Mouse (Mus musculus) embryonic facial prominence, embryonic 15.5 days (tissue): ENCODE results near the gene Cnga4. TPM values are rescaled to one million over a fixed set of nuclear protein-coding genes. Genes with fewer than 3 reads are reported as not detected.
A peak's percentile ranks its signal among the peaks of the same experiment; 100 is the strongest.

Experiments used
- ATAC-seq: fragments of 200-750 bp; cut with Nextera tagmentation; 2 replicates; pipeline ENCODE4 v1.8.0; 2017; ENCODE audit warnings: low read depth, moderate TSS enrichment; ENCODE audit not compliant: insufficient number of reproducible peaks, low FRiP score, low TSS enrichment
- H3K27ac ChIP-seq: fragments of 300-500 bp; sonication (generic); replicated peaks from 2 replicates; pipeline ENCODE4 v1.5.1; 2015; ENCODE audit warnings: mild to moderate bottlenecking, inconsistent platforms
- H3K27me3 ChIP-seq: fragments of 300-500 bp; sonication (generic); 2 replicates; pipeline ENCODE4 v1.6.1; 2015; ENCODE audit warnings: inconsistent platforms
- H3K36me3 ChIP-seq: fragments of 300-500 bp; sonication (generic); 2 replicates; pipeline ENCODE4 v1.6.1; 2015; ENCODE audit warnings: mild to moderate bottlenecking, inconsistent platforms
- H3K4me1 ChIP-seq: fragments of 300-500 bp; sonication (generic); 2 replicates; pipeline ENCODE4 v1.6.1; 2015; ENCODE audit warnings: inconsistent platforms
- H3K4me2 ChIP-seq: fragments of 300-500 bp; sonication (generic); replicated peaks from 2 replicates; pipeline ENCODE4 v1.6.1; 2015; ENCODE audit warnings: mild to moderate bottlenecking, inconsistent platforms
- H3K4me3 ChIP-seq: fragments of 300-500 bp; sonication (generic); replicated peaks from 2 replicates; pipeline ENCODE4 v1.5.1; 2015; ENCODE audit warnings: mild to moderate bottlenecking, inconsistent platforms
- H3K9ac ChIP-seq: fragments of 300-500 bp; sonication (generic); 2 replicates; pipeline ENCODE4 v1.6.1; 2015; ENCODE audit warnings: inconsistent platforms
- H3K9me3 ChIP-seq: fragments of 300-500 bp; sonication (generic); replicated peaks from 2 replicates; pipeline ENCODE4 v1.6.1; 2016; ENCODE audit warnings: inconsistent platforms
- WGBS: fragments of 180-500 bp; shearing (Covaris S2); methylation state at CpG from one replicate; pipeline ENCODE4 v1.1.7; 2015; 5-methylcytosine and 5-hydroxymethylcytosine counted together
- polyA plus RNA-seq: library from polyadenylated mRNA; unstranded; fragments of >200 nt; fragmentation: Nextera tagmentation; extraction: Ambion mirVana; gene quantifications from 2 replicates; pipeline ENCODE4 v1.2.1, GENCODE M21; 2015

The Cnga4 gene
- polyA plus RNA-seq, 1 experiment from 2014 or later: 0.87 TPM

GRCm38 (mm10) chr7:105416529-105416928 lies 12.2 kb downstream of the Cnga4 start:
- H3K36me3 ChIP-seq: no peaks in the 10 kb centered on the region
- H3K4me2 ChIP-seq: no peak overlapping the region
- 95% methylated on average over 7 of the region's 7 CpGs for WGBS
- no peak for ATAC-seq
- no peaks in the 10 kb centered on the region for H3K4me1 ChIP-seq
- no peaks in the 10 kb centered on the region for H3K9me3 ChIP-seq
- no peak overlapping the region for H3K9ac ChIP-seq
- H3K27ac ChIP-seq: no peak overlapping the region
- no peak overlapping the region for H3K4me3 ChIP-seq
- no peaks in the 10 kb centered on the region for H3K27me3 ChIP-seq

- Histone ChIP-seq H3K4me3 (no peak overlapping the region), H3K9ac (no peak overlapping the region), H3K4me2 (no peak overlapping the region), H3K27ac (no peak overlapping the region), H3K9me3 (no peaks in the 10 kb centered on the region), H3K4me1 (no peaks in the 10 kb centered on the region), H3K27me3 (no peaks in the 10 kb centered on the region), H3K36me3 (no peaks in the 10 kb centered on the region)
- ATAC-seq: no peak
- WGBS: 76% methylated on average over 5 of the region's 5 CpGs
Measured at GRCm38 (mm10) chr7:105418106-105418505, 13.7 kb downstream of the Cnga4 start.

GRCm38 (mm10) chr7:105420903-105421302 lies 16.5 kb downstream of the Cnga4 start:
- H3K4me1 ChIP-seq: peaks cover 7% of the 10 kb centered on the region

GRCm38 (mm10) chr7:105424368-105424767 lies 20.0 kb downstream of the Cnga4 start:
- Histone ChIP-seq H3K4me2 (no peak overlapping the region), H3K27me3 (peaks cover 51% of the 10 kb centered on the region), H3K36me3 (no peaks in the 10 kb centered on the region), H3K4me1 (peaks cover 8% of the 10 kb centered on the region), H3K27ac (no peak overlapping the region), H3K4me3 (no peak overlapping the region), H3K9ac (no peak overlapping the region), H3K9me3 (no peaks in the 10 kb centered on the region)
- 27% methylated on average over 5 of the region's 5 CpGs for WGBS
- ATAC-seq: no peak

More at GRCm38 (mm10) chr7:105420903-105421302, 16.5 kb downstream of the Cnga4 start:
- H3K36me3 ChIP-seq: no peaks in the 10 kb centered on the region
- H3K27ac ChIP-seq: no peak overlapping the region
- H3K4me2 ChIP-seq: no peak overlapping the region
- no peak for ATAC-seq
- H3K27me3 ChIP-seq: peaks cover 25% of the 10 kb centered on the region
- no peak overlapping the region for H3K4me3 ChIP-seq
- H3K9me3 ChIP-seq: no peaks in the 10 kb centered on the region
- 44% methylated on average over 2 of the region's 2 CpGs for WGBS
- H3K9ac ChIP-seq: no peak overlapping the region

- Histone ChIP-seq H3K9me3 (no peaks in the 10 kb centered on the region), H3K4me1 (peaks cover 8% of the 10 kb centered on the region), H3K27me3 (peaks cover 51% of the 10 kb centered on the region), H3K4me2 (peak within 1 kb of the TSS; percentile 65), H3K36me3 (no peaks in the 10 kb centered on the region), H3K27ac (no peak within 1 kb of the TSS), H3K4me3 (peak within 1 kb of the TSS; percentile 38), H3K9ac (no peak within 1 kb of the TSS)
- ATAC-seq: peak; percentile 57; the same call in 1 of the 2 replicates
- WGBS: under 1% methylated on average over 31 of the region's 31 CpGs
Measured at GRCm38 (mm10) chr7:105425424-105426043, 21.2 kb downstream of the Cnga4 start, which contains the start of gene Cckbr. Cckbr (plus strand) TSS chr7:105425731.

GRCm38 (mm10) chr7:105426051-105426450 lies 21.7 kb downstream of the Cnga4 start:
- ATAC-seq: no peak
- WGBS: 3% methylated on average over 11 of the region's 11 CpGs
- Histone ChIP-seq H3K9ac (no peak overlapping the region), H3K27me3 (peaks cover 51% of the 10 kb centered on the region), H3K9me3 (no peaks in the 10 kb centered on the region), H3K4me2 (peak overlapping the region; percentile 65), H3K4me1 (peaks cover 8% of the 10 kb centered on the region), H3K36me3 (no peaks in the 10 kb centered on the region), H3K27ac (no peak overlapping the region), H3K4me3 (peak overlapping the region; percentile 38)

GRCm38 (mm10) chr7:105432058-105432457 lies 27.7 kb downstream of the Cnga4 start:
- no peaks in the 10 kb centered on the region for H3K4me1 ChIP-seq
- WGBS: 65% methylated on average over 1 of the region's 1 CpGs
- no peak overlapping the region for H3K27ac ChIP-seq
- no peak for ATAC-seq
- no peak overlapping the region for H3K9ac ChIP-seq
- no peak overlapping the region for H3K4me3 ChIP-seq
- H3K27me3 ChIP-seq: peaks cover 15% of the 10 kb centered on the region
- H3K9me3 ChIP-seq: no peaks in the 10 kb centered on the region
- H3K36me3 ChIP-seq: no peaks in the 10 kb centered on the region
- no peak overlapping the region for H3K4me2 ChIP-seq

- H3K27me3 ChIP-seq: 0 out of 2 replicates have a peak, but pooled peaks cover 3% of the 10 kb centered on the region
- no peaks in the 10 kb centered on the region for H3K36me3 ChIP-seq
- H3K27ac ChIP-seq: no peak overlapping the region
- no peak overlapping the region for H3K4me2 ChIP-seq
- WGBS: 82% methylated on average over 17 of the region's 17 CpGs
- H3K9me3 ChIP-seq: no peaks in the 10 kb centered on the region
- no peak overlapping the region for H3K4me3 ChIP-seq
- H3K9ac ChIP-seq: no peak overlapping the region
- H3K4me1 ChIP-seq: peaks cover 8% of the 10 kb centered on the region; the same call in 1 of the 2 replicates
- no peak for ATAC-seq
Measured at GRCm38 (mm10) chr7:105433859-105434258, 29.5 kb downstream of the Cnga4 start.

- Histone ChIP-seq H3K4me3 (no peak overlapping the region), H3K36me3 (no peaks in the 10 kb centered on the region), H3K27ac (no peak overlapping the region), H3K4me1 (peaks cover 8% of the 10 kb centered on the region; the same call in 1 of the 2 replicates), H3K4me2 (no peak overlapping the region), H3K27me3 (no peaks in the 10 kb centered on the region), H3K9ac (no peak overlapping the region), H3K9me3 (no peaks in the 10 kb centered on the region)
- 86% methylated on average over 22 of the region's 22 CpGs for WGBS
- ATAC-seq: no peak
Measured at GRCm38 (mm10) chr7:105434798-105435197, 30.4 kb downstream of the Cnga4 start.

GRCm38 (mm10) chr7:105437979-105438772 lies 33.8 kb downstream of the Cnga4 start:
- Histone ChIP-seq H3K4me3 (no peak overlapping the region), H3K36me3 (no peaks in the 10 kb centered on the region)

GRCm38 (mm10) chr7:105441426-105441825 lies 37.1 kb downstream of the Cnga4 start:
- ATAC-seq: no peak
- no peaks in the 10 kb centered on the region for H3K36me3 ChIP-seq
- no peak overlapping the region for H3K27ac ChIP-seq
- H3K9ac ChIP-seq: no peak overlapping the region
- H3K4me2 ChIP-seq: no peak overlapping the region
- H3K4me3 ChIP-seq: no peak overlapping the region
- H3K27me3 ChIP-seq: no peaks in the 10 kb centered on the region
- H3K9me3 ChIP-seq: no peaks in the 10 kb centered on the region
- H3K4me1 ChIP-seq: peaks cover 8% of the 10 kb centered on the region; the same call in 1 of the 2 replicates
- 57% methylated on average over 4 of the region's 4 CpGs for WGBS

More at GRCm38 (mm10) chr7:105437979-105438772, 33.8 kb downstream of the Cnga4 start:
- Histone ChIP-seq H3K27me3 (no peaks in the 10 kb centered on the region), H3K9ac (no peak overlapping the region), H3K9me3 (no peaks in the 10 kb centered on the region), H3K4me1 (peaks cover 8% of the 10 kb centered on the region; the same call in 1 of the 2 replicates), H3K4me2 (no peak overlapping the region), H3K27ac (no peak overlapping the region)
- ATAC-seq: no peak
- WGBS: 57% methylated on average over 7 of the region's 7 CpGs
